Mouse (Mus musculus): ENCODE data around the gene Abcf3. TPM values are rescaled to one million over a fixed set of nuclear protein-coding genes. Genes with fewer than 3 reads are reported as not detected.
A peak's percentile ranks its signal among the peaks of the same experiment; 100 is the strongest.

The Abcf3 gene
- polyA plus RNA-seq, 1 experiment from 2014 or later = 54.0 TPM

- Histone ChIP-seq H3K4me3 (ENCODE audit: low read length) (peak overlapping the region; percentile 89), H3K4me2 (ENCODE audit: low read depth, low read length) (peak overlapping the region; percentile 82), H3K9ac (ENCODE audit: low read length) (peak overlapping the region; percentile 98), H3K36me3 (ENCODE audit: control insufficient read depth, insufficient read depth) (peaks cover 52% of the 10 kb centered on the region), H3K9me3 (replicated peaks; ENCODE audit: control insufficient read depth, low read length) (no peaks in the 10 kb centered on the region), H3K4me1 (ENCODE audit: control insufficient read depth, insufficient read depth, low read length) (peaks cover 22% of the 10 kb centered on the region), H3K27me3 (ENCODE audit: control insufficient read depth, insufficient read depth, low read length) (no peaks in the 10 kb centered on the region), H3K27ac (ENCODE audit: low read length) (peak overlapping the region; percentile 65)
- no peak for ATAC-seq (replicated peaks; ENCODE audit: extremely low read depth, insufficient read depth, low FRiP score)
- WGBS = 33% methylated on average over 5 of the region's 5 CpGs
Measured at GRCm38 (mm10) chr16:20537071-20537471, 11.3 kb upstream of the Abcf3 start.

GRCm38 (mm10) chr16:20537601-20538320, 10.6 kb upstream of the Abcf3 start:
- H3K27me3 ChIP-seq (ENCODE audit: control insufficient read depth, insufficient read depth, low read length) = no peaks in the 10 kb centered on the region
- no peak overlapping the region; the same call in 1 of the 2 replicates for H3K27ac ChIP-seq (ENCODE audit: low read length)
- no peak for ATAC-seq (replicated peaks; ENCODE audit: extremely low read depth, insufficient read depth, low FRiP score)
- H3K36me3 ChIP-seq (ENCODE audit: control insufficient read depth, insufficient read depth) = peaks cover 56% of the 10 kb centered on the region
- H3K4me1 ChIP-seq (ENCODE audit: control insufficient read depth, insufficient read depth, low read length) = peaks cover 22% of the 10 kb centered on the region
- no peaks in the 10 kb centered on the region for H3K9me3 ChIP-seq (replicated peaks; ENCODE audit: control insufficient read depth, low read length)
- WGBS = 34% methylated on average over 6 of the region's 6 CpGs
- H3K4me3 ChIP-seq (ENCODE audit: low read length) = peak overlapping the region; percentile 89
- H3K9ac ChIP-seq (ENCODE audit: low read length) = peak overlapping the region; percentile 98
- H3K4me2 ChIP-seq (ENCODE audit: low read depth, low read length) = peak overlapping the region; percentile 82

GRCm38 (mm10) chr16:20539649-20540048, 8.7 kb upstream of the Abcf3 start:
- Histone ChIP-seq H3K9ac (ENCODE audit: low read length) (no peak overlapping the region), H3K27ac (ENCODE audit: low read length) (no peak overlapping the region), H3K9me3 (replicated peaks; ENCODE audit: control insufficient read depth, low read length) (no peaks in the 10 kb centered on the region), H3K4me3 (ENCODE audit: low read length) (no peak overlapping the region), H3K27me3 (ENCODE audit: control insufficient read depth, insufficient read depth, low read length) (no peaks in the 10 kb centered on the region), H3K36me3 (ENCODE audit: control insufficient read depth, insufficient read depth) (peaks cover 62% of the 10 kb centered on the region), H3K4me1 (ENCODE audit: control insufficient read depth, insufficient read depth, low read length) (peaks cover 22% of the 10 kb centered on the region), H3K4me2 (ENCODE audit: low read depth, low read length) (no peak overlapping the region)
- ATAC-seq (replicated peaks; ENCODE audit: extremely low read depth, insufficient read depth, low FRiP score) = no peak
- 68% methylated on average over 3 of the region's 3 CpGs for WGBS

GRCm38 (mm10) chr16:20540438-20540837, 7.9 kb upstream of the Abcf3 start:
- H3K27me3 ChIP-seq (ENCODE audit: control insufficient read depth, insufficient read depth, low read length) = no peaks in the 10 kb centered on the region
- H3K9me3 ChIP-seq (replicated peaks; ENCODE audit: control insufficient read depth, low read length) = no peaks in the 10 kb centered on the region
- no peak overlapping the region for H3K4me3 ChIP-seq (ENCODE audit: low read length)
- peaks cover 62% of the 10 kb centered on the region for H3K36me3 ChIP-seq (ENCODE audit: control insufficient read depth, insufficient read depth)
- no peak overlapping the region for H3K9ac ChIP-seq (ENCODE audit: low read length)
- ATAC-seq (replicated peaks; ENCODE audit: extremely low read depth, insufficient read depth, low FRiP score) = no peak
- 70% methylated on average over 4 of the region's 4 CpGs for WGBS
- no peak overlapping the region for H3K4me2 ChIP-seq (ENCODE audit: low read depth, low read length)
- no peak overlapping the region for H3K27ac ChIP-seq (ENCODE audit: low read length)
- peaks cover 22% of the 10 kb centered on the region for H3K4me1 ChIP-seq (ENCODE audit: control insufficient read depth, insufficient read depth, low read length)

- H3K4me3 ChIP-seq (ENCODE audit: low read length) = no peak overlapping the region
- no peak overlapping the region for H3K27ac ChIP-seq (ENCODE audit: low read length)
- 91% methylated on average over 10 of the region's 10 CpGs for WGBS
- H3K9ac ChIP-seq (ENCODE audit: low read length) = no peak overlapping the region
- no peaks in the 10 kb centered on the region for H3K27me3 ChIP-seq (ENCODE audit: control insufficient read depth, insufficient read depth, low read length)
- ATAC-seq (replicated peaks; ENCODE audit: extremely low read depth, insufficient read depth, low FRiP score) = no peak
- no peaks in the 10 kb centered on the region for H3K9me3 ChIP-seq (replicated peaks; ENCODE audit: control insufficient read depth, low read length)
- H3K4me2 ChIP-seq (ENCODE audit: low read depth, low read length) = no peak overlapping the region
- H3K4me1 ChIP-seq (ENCODE audit: control insufficient read depth, insufficient read depth, low read length) = peaks cover 13% of the 10 kb centered on the region
- H3K36me3 ChIP-seq (ENCODE audit: control insufficient read depth, insufficient read depth) = peaks cover 33% of the 10 kb centered on the region
Measured at GRCm38 (mm10) chr16:20545696-20546095, 2.7 kb upstream of the Abcf3 start.

- H3K4me2 ChIP-seq (ENCODE audit: low read depth, low read length) = peak overlapping the region; percentile 69
- peak overlapping the region; percentile 57 for H3K27ac ChIP-seq (ENCODE audit: low read length)
- H3K9me3 ChIP-seq (replicated peaks; ENCODE audit: control insufficient read depth, low read length) = no peaks in the 10 kb centered on the region
- no peak for ATAC-seq (replicated peaks; ENCODE audit: extremely low read depth, insufficient read depth, low FRiP score)
- peaks cover 13% of the 10 kb centered on the region for H3K4me1 ChIP-seq (ENCODE audit: control insufficient read depth, insufficient read depth, low read length)
- WGBS = 47% methylated on average over 5 of the region's 5 CpGs
- H3K4me3 ChIP-seq (ENCODE audit: low read length) = peak overlapping the region; percentile 84; the same call in 1 of the 2 replicates
- H3K36me3 ChIP-seq (ENCODE audit: control insufficient read depth, insufficient read depth) = peaks cover 27% of the 10 kb centered on the region
- H3K9ac ChIP-seq (ENCODE audit: low read length) = peak overlapping the region; percentile 79
- no peaks in the 10 kb centered on the region for H3K27me3 ChIP-seq (ENCODE audit: control insufficient read depth, insufficient read depth, low read length)
Measured at GRCm38 (mm10) chr16:20547423-20547822, 954 bp upstream of the Abcf3 start.

- 44% methylated on average over 9 of the region's 9 CpGs for WGBS
- H3K9me3 ChIP-seq (replicated peaks; ENCODE audit: control insufficient read depth, low read length) = no peaks in the 10 kb centered on the region
- ATAC-seq (replicated peaks; ENCODE audit: extremely low read depth, insufficient read depth, low FRiP score) = no peak
- peak overlapping the region; percentile 87 for H3K9ac ChIP-seq (ENCODE audit: low read length)
- H3K27ac ChIP-seq (ENCODE audit: low read length) = no peak overlapping the region
- H3K36me3 ChIP-seq (ENCODE audit: control insufficient read depth, insufficient read depth) = peaks cover 18% of the 10 kb centered on the region
- peak overlapping the region; percentile 71 for H3K4me2 ChIP-seq (ENCODE audit: low read depth, low read length)
- H3K4me3 ChIP-seq (ENCODE audit: low read length) = peak overlapping the region; percentile 84
- H3K4me1 ChIP-seq (ENCODE audit: control insufficient read depth, insufficient read depth, low read length) = peaks cover 13% of the 10 kb centered on the region
- no peaks in the 10 kb centered on the region for H3K27me3 ChIP-seq (ENCODE audit: control insufficient read depth, insufficient read depth, low read length)
Measured at GRCm38 (mm10) chr16:20549161-20549560, 784 bp downstream of the Abcf3 start.

- Histone ChIP-seq H3K4me2 (ENCODE audit: low read depth, low read length) (no peak overlapping the region), H3K27ac (ENCODE audit: low read length) (no peak overlapping the region), H3K27me3 (ENCODE audit: control insufficient read depth, insufficient read depth, low read length) (no peaks in the 10 kb centered on the region), H3K4me1 (ENCODE audit: control insufficient read depth, insufficient read depth, low read length) (peaks cover 13% of the 10 kb centered on the region), H3K4me3 (ENCODE audit: low read length) (no peak overlapping the region), H3K9me3 (replicated peaks; ENCODE audit: control insufficient read depth, low read length) (no peaks in the 10 kb centered on the region), H3K9ac (ENCODE audit: low read length) (no peak overlapping the region), H3K36me3 (ENCODE audit: control insufficient read depth, insufficient read depth) (peaks cover 23% of the 10 kb centered on the region)
- no peak for ATAC-seq (replicated peaks; ENCODE audit: extremely low read depth, insufficient read depth, low FRiP score)
- 96% methylated on average over 5 of the region's 5 CpGs for WGBS
Measured at GRCm38 (mm10) chr16:20551691-20552090, 3.3 kb downstream of the Abcf3 start.

GRCm38 (mm10) chr16:20552594-20552993, 4.2 kb downstream of the Abcf3 start:
- peaks cover 10% of the 10 kb centered on the region for H3K4me1 ChIP-seq (ENCODE audit: control insufficient read depth, insufficient read depth, low read length)
- H3K9me3 ChIP-seq (replicated peaks; ENCODE audit: control insufficient read depth, low read length) = no peaks in the 10 kb centered on the region
- H3K27me3 ChIP-seq (ENCODE audit: control insufficient read depth, insufficient read depth, low read length) = no peaks in the 10 kb centered on the region
- no peak overlapping the region for H3K9ac ChIP-seq (ENCODE audit: low read length)
- ATAC-seq (replicated peaks; ENCODE audit: extremely low read depth, insufficient read depth, low FRiP score) = no peak
- no peak overlapping the region for H3K4me2 ChIP-seq (ENCODE audit: low read depth, low read length)
- peaks cover 25% of the 10 kb centered on the region for H3K36me3 ChIP-seq (ENCODE audit: control insufficient read depth, insufficient read depth)
- H3K27ac ChIP-seq (ENCODE audit: low read length) = no peak overlapping the region
- 90% methylated on average over 1 of the region's 1 CpGs for WGBS
- H3K4me3 ChIP-seq (ENCODE audit: low read length) = no peak overlapping the region
